Mouse (Mus musculus): ENCODE measurements around the gene AA467197.

AA467197 gene

DNA sequence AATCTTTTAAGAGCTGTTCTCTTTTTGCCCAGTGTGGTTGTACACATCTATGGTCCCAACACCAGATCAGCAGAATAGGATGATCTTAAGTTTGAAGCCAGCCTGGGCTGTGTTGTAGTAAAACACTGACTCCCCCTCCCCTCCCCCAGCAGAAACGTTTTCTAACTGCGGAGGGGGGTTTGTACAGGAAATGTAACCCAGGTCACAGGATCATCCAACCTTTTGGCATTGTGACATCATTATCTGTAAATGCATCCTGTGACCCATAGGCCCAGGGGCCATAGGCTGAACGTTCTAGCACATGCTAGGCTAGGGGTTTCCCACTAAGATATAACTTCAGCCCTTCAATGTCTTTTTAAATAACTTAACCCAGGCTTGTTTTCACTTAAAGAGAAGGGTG is at the start of gene AA467197:
Gene AA467197, plus strand, starts transcription at position 301 of the 400 bp plus-strand sequence.
- no peak for DNase-seq (ENCODE audit: low read depth, low spot score)

DNA sequence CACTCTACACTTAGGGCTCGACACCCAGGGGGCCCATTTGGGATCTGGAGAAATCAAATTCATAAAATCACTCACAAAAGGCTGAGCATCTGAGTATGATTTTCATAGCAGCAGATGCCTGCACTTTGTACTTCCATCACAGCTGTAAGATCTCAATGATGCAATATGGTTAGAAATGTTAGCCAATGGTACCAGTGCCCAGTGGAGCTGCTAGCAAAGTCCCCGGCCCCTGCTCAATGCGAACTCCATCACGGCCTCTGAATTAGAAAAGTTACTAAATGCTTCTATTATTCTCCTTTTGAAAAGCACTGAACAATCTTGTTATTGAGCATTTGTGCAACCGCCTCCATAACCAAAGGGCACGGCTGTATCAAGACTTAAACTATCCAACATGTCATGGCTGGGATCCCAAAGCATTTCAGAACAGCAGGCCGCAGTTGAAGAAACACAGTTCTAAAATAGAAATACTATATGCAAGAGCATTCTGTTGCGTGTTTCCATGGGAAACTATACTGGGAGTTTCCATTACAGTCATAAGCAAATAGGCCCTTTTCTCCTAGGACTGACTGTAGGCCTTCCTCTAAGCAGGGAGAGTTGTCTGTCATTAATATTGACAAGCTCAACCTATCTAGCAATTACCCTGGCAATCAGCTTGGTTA is 48.8 kb upstream of the AA467197 start:
- DNase-seq (ENCODE audit: low read depth, low spot score), result no peak

DNA sequence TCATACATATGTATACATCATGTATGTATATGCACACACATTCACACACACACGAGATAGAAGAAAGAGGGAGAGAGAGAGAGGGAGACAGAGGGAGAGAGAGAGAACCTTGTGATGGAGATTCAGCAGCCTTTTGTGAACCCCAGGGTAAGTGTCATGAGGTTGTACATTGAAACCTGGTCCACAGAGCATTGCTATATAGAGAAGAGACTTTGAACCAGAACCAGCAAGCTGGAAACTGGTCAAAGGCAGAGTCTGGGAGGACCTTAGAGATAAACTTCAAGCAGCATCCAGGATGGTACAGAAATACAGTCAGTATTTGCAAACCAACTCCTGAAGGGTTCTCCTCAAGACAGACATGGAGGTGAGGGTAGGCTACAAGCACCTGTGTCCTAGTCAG is 46.4 kb upstream of the AA467197 start:
- DNase-seq (ENCODE audit: low read depth, low spot score), result no peak

DNA sequence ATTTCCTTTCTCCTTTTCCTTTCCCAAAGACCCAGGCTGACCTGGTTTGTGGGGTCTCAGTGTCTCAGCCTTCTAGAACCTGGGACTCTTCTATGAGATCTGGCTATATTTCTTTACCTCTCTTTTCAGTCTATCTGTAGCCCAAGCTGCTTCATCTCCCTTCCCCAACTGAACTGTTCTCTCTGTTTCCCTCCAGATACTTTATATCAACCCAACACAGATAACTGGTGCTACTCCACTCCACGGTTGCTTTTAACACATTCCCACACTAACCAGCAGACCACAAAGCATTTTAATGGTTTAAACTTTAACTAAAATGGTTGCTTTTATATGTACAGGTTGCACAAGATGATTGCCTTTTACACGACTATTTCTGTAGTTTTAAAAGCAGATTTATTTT is 45.6 kb upstream of the AA467197 start:
- no peak for DNase-seq (ENCODE audit: low read depth, low spot score)

DNA sequence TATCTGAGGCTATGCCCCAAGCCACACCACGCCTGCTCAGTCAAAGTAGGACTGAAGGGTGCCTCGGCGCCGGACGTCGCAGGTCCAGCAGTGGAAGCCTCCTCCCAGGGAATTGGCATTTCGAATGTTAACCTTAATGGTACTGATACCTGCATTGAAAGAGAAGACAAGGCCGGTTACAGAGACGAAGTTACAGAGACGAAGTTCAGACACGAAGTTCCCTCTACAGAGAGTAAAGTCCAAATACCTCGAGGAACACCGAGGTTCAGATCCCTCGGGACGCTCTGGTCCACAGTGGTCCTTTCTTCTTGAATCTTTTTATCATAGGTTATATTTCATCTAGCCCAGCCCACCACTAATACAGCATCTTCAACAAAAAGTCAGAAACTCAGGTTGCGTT is 41.3 kb upstream of the AA467197 start:
- DNase-seq (ENCODE audit: low read depth, low spot score), result no peak

DNA sequence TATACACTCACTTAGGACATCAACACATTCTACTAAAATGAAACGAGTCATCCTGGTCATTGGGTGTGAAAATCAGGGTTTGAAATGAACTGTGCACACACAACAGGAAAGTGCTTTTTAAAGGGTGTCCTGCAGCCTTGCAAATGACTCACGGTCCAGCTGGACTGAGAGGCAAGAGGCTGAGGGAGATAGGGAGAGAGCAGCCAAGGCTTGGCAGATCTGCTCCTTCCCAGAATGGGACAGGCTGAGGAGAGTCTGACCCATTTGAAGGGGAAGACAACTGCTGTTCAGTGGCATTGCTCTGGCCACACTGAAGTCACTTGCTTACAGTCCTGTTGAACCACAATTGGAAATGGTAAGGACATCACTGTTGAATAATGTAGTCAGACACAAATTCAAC is 37.0 kb upstream of the AA467197 start:
- DNase-seq (ENCODE audit: low read depth, low spot score), result no peak

DNA sequence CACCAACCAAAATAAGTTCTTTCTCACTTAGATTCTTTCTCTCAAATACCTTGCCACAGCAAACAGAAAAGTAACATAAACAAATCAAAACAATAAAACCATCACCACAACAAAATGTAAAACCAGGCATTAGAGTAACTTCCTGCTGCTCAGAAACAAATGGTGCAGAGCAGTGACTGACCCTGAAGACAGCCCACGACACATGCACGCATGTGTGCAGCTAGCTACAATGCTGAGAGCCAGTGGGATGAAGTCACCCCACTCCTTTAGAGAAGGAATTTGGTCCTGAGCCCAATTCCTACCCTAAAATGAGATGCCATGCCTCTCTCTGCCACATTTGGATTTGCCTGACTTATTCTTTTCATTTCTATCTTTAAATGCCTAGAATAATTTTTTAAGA is 35.4 kb upstream of the AA467197 start:
- no peak for DNase-seq (ENCODE audit: low read depth, low spot score)

DNA sequence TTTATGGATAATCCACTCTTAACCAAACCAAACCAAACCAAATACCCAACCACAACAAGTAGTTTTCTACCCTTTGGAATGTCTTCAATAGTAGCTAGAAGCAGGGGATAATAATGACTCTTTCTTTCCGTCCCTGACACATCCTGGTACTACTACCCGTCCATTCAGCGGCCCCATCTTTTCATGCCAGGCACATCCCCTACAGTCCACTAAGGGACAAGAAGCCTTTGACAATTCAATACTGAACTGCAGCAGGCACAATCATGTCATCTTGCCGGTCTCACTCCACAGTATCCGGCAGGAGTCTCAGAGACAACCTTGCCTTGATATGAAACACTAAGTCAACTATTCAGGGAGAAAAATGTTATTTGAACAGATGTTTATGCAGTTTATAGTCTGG is 31.0 kb upstream of the AA467197 start:
- DNase-seq (ENCODE audit: low read depth, low spot score), result no peak

DNA sequence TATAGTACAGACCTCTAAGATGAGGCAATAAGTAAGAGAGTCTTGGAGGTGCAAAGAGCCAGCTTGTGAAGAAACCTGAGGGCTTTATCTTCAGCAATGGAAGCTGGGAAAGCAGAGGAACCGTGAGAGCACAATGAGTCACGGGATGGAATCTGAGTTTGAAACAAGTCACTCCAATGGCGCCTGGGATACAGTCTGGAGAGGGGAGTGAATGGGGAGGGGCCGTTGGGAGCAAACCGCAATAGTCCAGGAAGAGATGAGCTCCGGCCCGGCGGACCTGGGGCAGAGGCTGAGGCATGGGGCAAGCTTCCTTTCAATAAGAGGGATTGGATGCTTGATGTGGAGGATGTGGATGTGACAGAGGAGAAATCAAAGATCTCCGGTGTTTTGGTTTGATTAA is 28.0 kb upstream of the AA467197 start:
- no peak for DNase-seq (ENCODE audit: low read depth, low spot score)

DNA sequence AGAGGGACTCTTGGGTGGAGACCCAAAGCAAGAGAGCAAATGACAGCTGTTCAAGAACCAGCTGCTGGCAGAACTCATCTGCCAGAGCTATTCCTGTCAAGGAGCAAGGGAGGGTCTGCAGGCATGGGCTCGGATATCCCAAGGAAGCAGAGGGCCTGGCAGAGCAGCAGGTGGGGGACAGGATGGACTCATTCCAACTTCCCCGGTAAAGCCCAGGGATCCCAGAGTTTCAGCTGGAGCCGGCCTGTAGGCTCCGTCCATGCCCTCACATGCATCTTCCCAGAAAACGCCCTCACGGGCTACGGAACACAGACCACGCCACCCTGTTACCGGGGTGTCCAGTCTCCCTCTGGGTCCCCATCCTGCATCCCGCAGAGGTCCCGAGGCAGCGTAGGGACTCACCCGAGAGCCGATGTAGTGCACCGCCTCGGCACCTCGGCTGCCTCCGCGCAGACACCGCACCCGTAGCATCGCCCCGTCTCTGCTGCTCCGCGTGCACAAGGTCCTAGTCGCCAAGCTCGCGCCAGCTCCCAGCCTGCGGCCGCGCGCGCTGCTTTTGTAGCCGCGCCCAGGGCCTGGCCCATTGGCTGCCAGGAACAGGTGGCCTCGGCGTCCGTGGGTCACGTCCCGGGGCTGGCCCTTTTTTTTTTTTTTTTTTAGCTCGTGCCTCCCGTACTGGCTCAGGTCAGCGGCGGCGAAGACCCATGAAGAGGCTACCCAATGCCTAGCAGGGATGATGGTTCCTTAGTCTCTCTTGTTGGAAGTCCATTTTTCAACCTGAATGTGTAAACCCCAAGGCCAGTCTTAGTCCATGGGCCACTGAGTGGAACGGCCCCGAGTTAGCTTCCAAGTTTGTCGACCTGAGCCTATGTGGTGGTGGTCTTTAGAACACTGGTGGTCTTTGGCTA is 25.8 kb upstream of the AA467197 start, which contains the start of gene Gatm:
Gene Gatm, minus strand, starts transcription at position 558 of the 908 bp plus-strand sequence.
- peak; percentile 57 for DNase-seq (ENCODE audit: low read depth, low spot score)

DNA sequence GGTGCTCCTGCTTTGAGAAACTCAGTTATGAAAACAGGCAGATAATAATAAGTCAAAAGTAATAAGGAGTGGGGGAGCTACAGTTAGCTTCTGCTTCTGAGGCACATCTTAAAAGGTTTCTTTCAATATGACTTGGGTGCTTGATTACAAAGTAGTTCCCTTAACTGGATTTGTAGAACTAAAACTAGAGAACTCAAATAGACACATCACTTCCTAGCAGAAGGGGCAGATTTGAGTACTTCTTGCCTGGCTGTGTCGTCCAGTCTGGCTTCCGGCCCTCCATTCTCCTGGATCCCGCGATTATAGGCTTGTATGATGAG is 25.2 kb upstream of the AA467197 start:
- no peak for DNase-seq (ENCODE audit: low read depth, low spot score)

DNA sequence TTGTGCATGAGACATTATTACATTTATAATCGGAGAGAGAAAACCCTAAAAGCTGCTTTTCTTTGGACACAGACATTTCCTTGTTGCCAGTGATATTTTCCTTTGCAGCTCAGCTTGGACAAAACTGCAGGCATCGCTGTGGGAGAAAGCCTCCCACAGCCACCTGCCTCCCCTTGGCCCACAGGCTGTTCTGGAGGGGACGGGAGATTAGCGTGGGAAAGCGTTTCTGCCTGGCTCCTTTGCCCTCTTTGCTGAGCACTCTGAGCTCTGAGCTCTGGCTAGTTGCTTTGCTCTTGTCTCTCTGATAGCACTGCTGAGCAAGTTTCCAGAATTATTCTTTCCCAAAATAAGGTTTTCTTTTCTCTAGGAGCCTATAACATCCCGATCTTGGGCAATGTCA is 20.5 kb upstream of the AA467197 start:
- DNase-seq (ENCODE audit: low read depth, low spot score), result no peak

DNA sequence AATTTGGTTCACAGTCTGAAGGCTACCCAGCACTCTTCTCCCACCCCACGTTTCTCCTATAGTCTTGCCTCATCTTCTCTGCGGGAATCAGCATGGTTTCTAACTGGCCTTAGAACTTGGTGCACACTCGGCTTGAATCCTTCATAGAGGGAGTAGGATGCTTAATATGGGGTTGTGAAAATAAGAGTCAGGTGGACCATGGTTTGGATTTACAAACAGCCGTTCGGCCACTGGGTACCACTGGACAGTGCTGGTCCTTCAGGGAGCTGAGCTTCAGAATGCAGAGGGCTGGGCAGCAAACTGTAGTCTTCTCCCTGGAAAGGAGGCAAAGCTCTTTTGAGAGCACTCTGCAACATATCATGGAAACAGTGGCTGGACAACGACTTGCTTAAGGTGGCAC is 19.0 kb upstream of the AA467197 start:
- no peak for DNase-seq (ENCODE audit: low read depth, low spot score)

DNA sequence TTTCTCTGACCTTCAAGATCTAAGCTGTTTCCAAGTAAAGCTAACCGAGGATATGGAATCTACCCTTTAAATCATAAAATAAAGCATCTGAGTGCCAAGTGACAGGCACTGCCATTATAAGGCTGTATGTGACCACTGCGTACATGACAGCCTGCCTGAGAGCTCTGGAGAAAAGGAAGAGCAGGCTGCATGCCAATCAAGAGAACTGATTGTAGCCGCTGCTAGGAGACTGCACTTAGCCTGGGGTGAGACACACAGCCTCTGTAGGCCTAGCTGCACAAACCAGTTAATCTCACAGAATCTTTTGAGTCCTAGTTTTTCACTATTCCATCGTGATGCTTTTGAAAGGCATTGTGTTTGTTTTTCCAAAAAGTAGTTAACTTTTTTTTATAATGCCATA is 18.1 kb upstream of the AA467197 start:
- no peak for DNase-seq (ENCODE audit: low read depth, low spot score)

DNA sequence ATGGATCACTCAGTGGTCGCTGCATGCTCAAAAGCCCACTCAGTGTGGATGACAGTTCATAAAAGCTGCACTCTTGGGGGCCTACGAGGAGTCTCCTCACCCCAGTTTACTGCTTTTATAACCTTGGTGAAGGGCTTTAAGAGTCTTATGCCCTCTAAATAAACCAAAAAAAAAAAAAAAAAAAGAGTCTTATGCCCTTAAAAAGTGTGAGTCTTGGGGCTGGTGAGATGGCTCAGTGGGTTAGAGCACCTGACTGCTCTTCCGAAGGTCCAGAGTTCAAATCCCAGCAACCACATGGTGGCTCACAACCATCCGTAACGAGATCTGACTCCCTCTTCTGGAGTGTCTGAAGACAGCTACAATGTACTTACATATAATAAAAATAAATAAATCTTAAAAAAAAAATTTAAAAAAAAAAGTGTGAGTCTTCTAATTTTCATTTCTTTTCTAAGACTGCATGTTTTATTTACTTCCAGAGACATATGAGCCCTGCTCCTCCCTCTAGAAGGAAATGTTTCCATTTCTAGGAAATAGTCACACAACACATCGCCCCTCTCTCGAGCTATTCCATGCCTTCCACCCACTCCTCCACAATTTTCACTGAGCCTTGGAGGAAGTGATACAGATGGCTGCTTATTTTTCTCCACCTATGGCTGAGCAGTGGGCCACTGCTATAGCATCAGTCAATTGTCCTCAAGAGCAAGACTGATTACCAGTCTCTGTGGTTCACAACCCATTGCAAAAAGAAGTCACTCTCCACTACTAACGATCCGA is 15.3 kb upstream of the AA467197 start:
- no peak for DNase-seq (ENCODE audit: low read depth, low spot score)

DNA sequence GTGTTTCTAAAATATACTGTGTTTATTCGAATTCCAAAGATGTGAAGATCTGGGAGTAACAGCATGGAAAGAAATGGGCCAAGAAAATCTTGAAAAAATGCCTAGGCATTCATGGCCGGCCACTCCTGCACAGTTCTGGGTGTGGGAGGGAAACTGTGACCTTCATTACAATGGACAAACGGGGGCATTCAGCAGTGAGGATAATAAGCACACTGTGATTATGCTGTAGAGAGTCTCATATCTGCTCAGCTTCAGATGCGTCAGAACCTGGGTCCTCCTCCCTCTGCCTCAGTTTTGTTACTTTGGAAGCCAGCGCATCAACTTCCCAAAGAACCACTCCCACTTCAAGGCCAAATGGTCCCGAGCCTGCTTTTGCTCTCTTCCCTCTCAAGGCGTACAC is 10.9 kb upstream of the AA467197 start:
- DNase-seq (ENCODE audit: low read depth, low spot score), result no peak

DNA sequence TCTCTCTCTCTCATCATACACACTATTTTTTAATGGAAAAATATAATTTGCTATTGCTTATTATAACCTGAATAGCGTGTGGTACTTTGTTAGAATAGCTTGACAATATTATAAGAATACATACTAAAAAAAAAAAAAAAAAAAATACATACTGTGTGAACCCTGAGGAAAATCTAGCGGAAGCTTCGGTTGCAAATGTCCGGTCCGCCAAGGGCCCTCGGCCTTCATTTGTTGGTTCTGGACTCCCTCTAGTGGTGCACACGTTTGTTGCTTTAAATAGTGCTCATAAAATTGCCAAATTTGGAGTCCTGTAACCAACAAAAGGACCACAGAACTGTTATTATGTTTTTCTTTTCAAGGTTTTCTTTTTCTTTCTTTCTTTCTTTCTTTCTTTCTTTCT is 7.8 kb upstream of the AA467197 start:
- DNase-seq (ENCODE audit: low read depth, low spot score), result peak; percentile 64

DNA sequence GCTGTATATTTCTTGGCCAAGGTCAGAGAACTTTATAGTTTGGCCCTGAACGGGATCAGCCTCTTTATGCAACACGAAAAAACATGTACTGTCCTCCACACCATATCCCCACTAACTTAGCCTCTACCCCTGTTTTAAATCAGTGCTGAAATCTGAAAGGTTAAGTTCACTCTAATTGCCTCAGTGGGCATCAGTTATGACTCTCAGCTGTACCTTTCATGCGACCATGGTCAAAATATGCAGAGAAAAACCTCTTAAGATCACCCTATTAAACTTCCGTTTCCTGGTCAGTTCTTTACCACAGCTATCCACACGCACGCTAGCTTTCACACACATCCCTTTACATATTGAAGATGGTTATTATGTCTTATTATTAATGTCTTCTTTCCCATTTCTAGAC is 6.9 kb upstream of the AA467197 start:
- no peak for DNase-seq (ENCODE audit: low read depth, low spot score)

DNA sequence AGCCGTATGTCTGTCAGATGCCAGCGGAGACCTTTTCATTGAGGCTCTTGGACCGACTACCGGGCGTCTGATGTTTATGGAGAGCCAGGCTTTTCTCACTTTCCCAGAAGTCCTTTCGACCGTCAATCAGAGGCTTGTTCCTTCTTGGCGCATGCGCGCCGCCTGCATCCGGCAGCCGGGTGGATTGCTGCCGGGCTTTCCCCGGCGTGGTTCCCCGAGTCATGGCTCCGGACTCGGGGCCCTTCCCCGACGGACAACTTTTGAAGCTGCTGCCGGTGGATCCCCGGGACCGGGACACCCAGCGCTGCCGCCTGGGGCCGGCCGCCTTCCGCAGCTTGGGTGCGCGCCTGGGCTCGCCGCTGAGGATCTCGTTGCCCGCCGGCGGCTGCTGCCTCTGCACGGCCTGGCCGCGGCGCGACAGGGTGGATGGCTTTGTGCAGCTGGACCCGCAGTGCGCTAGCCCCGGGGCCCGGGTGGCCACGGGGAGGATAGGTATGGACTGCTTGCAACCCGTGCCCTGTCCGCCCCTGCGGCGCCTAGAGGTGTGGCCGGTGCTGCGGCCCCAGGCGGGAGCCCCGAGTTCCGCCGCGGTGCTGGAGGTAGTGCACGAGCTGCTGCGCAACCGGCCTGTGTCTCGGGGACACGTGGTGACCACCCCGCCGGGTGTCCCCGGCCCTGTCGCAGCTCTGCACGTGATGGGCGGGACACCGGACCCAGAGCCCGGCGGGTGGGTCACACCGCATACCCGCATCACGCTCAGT is 6.1 kb upstream of the AA467197 start:
- peak; percentile 91 for DNase-seq (ENCODE audit: low read depth, low spot score)

DNA sequence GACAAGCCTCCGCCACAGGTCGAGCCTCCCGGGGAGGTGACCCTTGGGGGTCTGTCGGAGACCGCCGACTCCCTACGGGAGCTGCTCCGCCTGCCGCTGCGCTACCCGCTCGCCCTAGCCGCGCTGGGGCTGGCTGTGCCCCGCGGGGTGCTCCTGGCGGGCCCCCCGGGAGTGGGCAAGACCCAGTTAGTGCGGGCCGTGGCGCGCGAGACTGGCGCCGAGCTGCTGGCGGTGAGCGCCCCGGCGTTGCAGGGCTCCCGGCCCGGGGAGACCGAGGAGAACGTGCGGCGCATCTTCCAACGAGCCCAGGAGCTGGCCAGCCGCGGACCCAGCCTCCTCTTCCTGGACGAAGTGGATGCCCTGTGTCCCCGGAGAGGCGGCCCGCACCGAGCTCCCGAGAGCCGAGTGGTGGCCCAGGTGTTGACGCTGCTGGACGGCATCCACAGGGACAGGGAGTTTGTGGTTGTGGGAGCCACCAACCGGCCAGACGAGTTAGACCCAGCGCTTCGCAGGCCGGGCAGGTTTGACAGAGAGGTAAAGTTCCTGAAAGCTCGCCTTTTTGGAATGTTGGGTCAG is 5.5 kb upstream of the AA467197 start:
- peak; percentile 53 for DNase-seq (ENCODE audit: low read depth, low spot score)

DNA sequence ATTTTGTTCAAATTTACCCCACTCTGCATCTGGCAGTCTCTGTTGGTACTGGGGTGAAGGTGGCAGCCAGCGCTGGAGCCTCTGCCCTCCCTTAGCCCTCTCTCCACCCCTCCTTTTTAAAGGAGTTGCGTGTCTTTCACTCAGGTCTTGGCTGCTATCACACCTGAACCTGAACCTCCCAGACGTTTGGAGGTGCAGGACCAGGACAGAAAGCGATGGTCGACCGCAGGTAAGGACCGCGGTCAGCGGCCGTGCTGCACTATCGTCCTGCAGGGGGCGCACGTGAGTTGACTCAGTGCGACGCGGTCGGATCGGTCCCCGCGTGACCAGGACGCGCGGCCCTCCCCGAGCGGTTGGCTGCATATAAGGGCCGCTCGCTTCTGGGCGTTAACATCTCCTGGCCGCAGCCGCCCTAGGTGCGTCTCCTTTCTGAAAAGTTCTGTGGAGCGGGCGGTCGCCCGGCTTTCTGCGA is 776 bp downstream of the AA467197 start:
- peak; percentile 61 for DNase-seq (ENCODE audit: low read depth, low spot score)

Measured in forelimb bud, embryonic 11.5 days (tissue).